Mouse (Mus musculus) lung, embryonic 16.5 days (tissue): ENCODE measurements at regions not wholly inside any gene's neighbourhood (a gene's known extent, or its start where the extent isn't known, plus 50 kb on each side); places are given as distances from the start of the nearest gene placed in this dataset.

ENCODE experiments used
- ATAC-seq: fragments of 200-750 bp; cut with Nextera tagmentation; 2 replicates; pipeline ENCODE4 v1.8.0; 2017; ENCODE audit warnings: low read depth, mild to moderate bottlenecking, moderate library complexity
- H3K27ac ChIP-seq: fragments of 300-500 bp; sonication (generic); 2 replicates; pipeline ENCODE4 v1.5.1; 2014; ENCODE audit warnings: mild to moderate bottlenecking, control low read depth, low read length
- H3K27me3 ChIP-seq: fragments of 300-500 bp; sonication (generic); 2 replicates; pipeline ENCODE4 v1.6.1; 2014; ENCODE audit warnings: low read depth, low read length, mixed read lengths; ENCODE audit not compliant: control insufficient read depth, insufficient read depth
- H3K36me3 ChIP-seq: fragments of 300-500 bp; sonication (generic); 2 replicates; pipeline ENCODE4 v1.6.1; 2014; ENCODE audit warnings: low read length; ENCODE audit not compliant: control insufficient read depth, insufficient read depth
- H3K4me1 ChIP-seq: fragments of 300-500 bp; sonication (generic); replicated peaks from 2 replicates; pipeline ENCODE4 v1.6.1; 2014; ENCODE audit warnings: low read length, mixed read lengths; ENCODE audit not compliant: control insufficient read depth, insufficient read depth
- H3K4me2 ChIP-seq: fragments of 300-500 bp; sonication (generic); 2 replicates; pipeline ENCODE4 v1.6.1; 2014; ENCODE audit warnings: low read depth, low read length, control low read depth
- H3K4me3 ChIP-seq: fragments of 300-500 bp; sonication (generic); 2 replicates; pipeline ENCODE4 v1.5.1; 2014; ENCODE audit warnings: mild to moderate bottlenecking, low read length, control low read depth
- H3K9ac ChIP-seq: fragments of 300-500 bp; sonication (generic); 2 replicates; pipeline ENCODE4 v1.6.1; 2014; ENCODE audit warnings: low read length, control low read depth
- H3K9me3 ChIP-seq: fragments of 300-500 bp; sonication (generic); 2 replicates; pipeline ENCODE4 v1.6.1; 2016; ENCODE audit warnings: low read length; ENCODE audit not compliant: control insufficient read depth
- WGBS: fragments of 180-500 bp; shearing (Covaris S2); extraction: QIAGEN DNeasy Blood & Tissue Kit; methylation state at CpG from one replicate; pipeline ENCODE4 v1.1.7; 2014; 5-methylcytosine and 5-hydroxymethylcytosine counted together

- no peak overlapping the region for H3K4me3 ChIP-seq
- H3K27me3 ChIP-seq: no peaks in the 10 kb centered on the region
- H3K27ac ChIP-seq: 0 out of 2 replicates have a peak overlapping the region, but pooled peaks have one; percentile 23
- H3K4me1 ChIP-seq: peaks cover 26% of the 10 kb centered on the region
- H3K4me2 ChIP-seq: no peak overlapping the region
- no peak overlapping the region for H3K9ac ChIP-seq
- H3K9me3 ChIP-seq: no peaks in the 10 kb centered on the region
- ATAC-seq: no peak
- no peaks in the 10 kb centered on the region for H3K36me3 ChIP-seq
- WGBS: 69% methylated on average over 7 of the region's 7 CpGs
These were observed 205.5 kb downstream of the Gm19410 start for GRCm38 (mm10) chr8:35971082-35971481.

DNA sequence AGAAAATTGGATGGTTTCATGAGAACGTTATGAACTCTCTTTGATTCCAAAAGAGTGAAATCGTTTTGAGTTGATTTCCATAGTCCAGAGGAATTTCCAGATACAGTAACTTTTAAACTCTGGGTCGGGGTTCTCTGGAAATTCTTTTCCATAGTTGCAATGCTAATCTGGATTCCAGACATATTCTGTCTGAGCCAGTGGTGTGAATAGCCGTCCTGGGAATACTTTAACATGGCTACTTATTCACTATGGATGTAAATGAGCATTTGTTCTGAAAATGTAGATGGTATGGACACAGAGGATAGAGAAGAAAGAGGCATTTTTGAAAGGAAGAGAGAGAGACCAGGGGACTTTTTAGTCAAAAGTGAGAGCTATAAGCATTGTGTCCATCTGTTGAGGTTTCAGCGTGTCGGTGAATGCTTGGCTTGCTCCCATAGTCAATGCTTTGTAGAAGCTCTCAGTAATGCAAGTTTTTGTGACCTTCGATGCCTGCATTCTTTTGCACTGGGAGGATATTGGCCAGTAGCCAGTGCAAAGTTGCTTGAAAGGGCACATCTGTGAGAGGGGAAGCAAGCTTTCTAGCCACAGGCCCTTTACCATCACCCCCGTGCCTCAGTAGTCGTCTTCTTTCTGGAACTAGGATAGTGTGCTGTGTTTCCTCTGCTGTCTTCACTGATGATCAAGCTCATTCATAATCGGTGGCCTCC lies 208.9 kb downstream of the Gm19410 start:
- peak overlapping the region; percentile 34 for H3K27ac ChIP-seq
- peaks cover 11% of the 10 kb centered on the region for H3K4me1 ChIP-seq
- H3K4me3 ChIP-seq: no peak overlapping the region
- WGBS: 44% methylated on average over 10 of the region's 10 CpGs
- no peaks in the 10 kb centered on the region for H3K36me3 ChIP-seq
- H3K27me3 ChIP-seq: no peaks in the 10 kb centered on the region
- peak; percentile 73 for ATAC-seq
- H3K4me2 ChIP-seq: no peak overlapping the region
- no peaks in the 10 kb centered on the region for H3K9me3 ChIP-seq
- no peak overlapping the region for H3K9ac ChIP-seq

DNA sequence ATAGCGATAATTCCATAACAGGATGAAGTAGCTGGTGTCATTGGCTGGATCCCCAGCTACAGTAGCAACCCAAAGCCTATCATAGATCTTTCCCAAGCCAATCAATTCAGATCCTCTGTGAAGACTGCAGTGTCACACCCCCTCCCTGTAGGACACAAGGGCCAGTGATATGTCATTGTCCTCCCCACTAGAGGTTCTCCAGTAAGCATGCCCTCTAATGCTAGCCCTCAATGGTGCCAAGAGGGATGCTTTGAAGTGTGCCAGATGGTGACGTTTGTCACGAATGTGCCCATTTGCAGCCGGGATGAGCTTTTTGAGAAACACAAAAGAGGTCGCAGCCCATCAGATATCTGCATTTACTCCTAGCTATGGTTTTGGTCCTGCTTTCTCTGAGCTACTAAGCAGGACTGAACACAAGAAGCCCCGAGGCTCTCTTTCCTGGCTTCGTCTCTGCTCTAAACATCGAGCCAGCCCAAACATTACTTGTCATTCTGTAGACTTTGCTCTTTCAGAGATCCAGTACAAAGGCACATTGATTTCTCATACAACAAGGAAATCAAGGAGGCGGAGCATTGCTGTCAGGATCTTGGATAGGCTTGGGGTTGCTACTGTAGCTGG lies 214.2 kb downstream of the Gm19410 start:
- H3K4me1 ChIP-seq: peaks cover 5% of the 10 kb centered on the region
- H3K36me3 ChIP-seq: no peaks in the 10 kb centered on the region
- H3K4me3 ChIP-seq: no peak overlapping the region
- H3K27ac ChIP-seq: no peak overlapping the region
- H3K4me2 ChIP-seq: no peak overlapping the region
- H3K9ac ChIP-seq: no peak overlapping the region
- no peaks in the 10 kb centered on the region for H3K9me3 ChIP-seq
- ATAC-seq: no peak
- 82% methylated on average over 9 of the region's 9 CpGs for WGBS
- H3K27me3 ChIP-seq: no peaks in the 10 kb centered on the region

DNA sequence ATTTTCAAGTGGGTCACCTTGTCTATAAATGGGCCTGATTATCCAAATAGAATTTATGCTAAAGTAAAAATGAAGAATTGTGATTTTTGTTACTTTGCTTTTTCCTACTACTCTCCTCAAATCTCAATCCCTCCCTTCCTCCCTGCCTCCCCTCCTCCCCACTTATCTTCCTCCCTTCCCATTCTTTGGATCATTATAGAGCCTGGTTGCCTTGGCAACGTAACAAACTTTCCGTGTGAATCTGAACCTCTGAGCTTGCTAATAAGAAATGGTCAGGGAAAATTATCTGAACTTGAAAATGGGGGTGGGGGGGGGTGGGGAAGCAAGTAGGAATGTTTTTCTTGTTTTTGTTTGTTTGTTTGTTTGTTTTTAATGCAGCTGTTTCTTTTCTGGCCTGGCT lies 217.5 kb downstream of the Gm19410 start:
- peaks cover 13% of the 10 kb centered on the region for H3K4me1 ChIP-seq
- WGBS: 62% methylated on average over 2 of the region's 2 CpGs
- no peak for ATAC-seq
- H3K4me2 ChIP-seq: no peak overlapping the region
- no peaks in the 10 kb centered on the region for H3K9me3 ChIP-seq
- no peak overlapping the region for H3K4me3 ChIP-seq
- no peak overlapping the region for H3K9ac ChIP-seq
- no peaks in the 10 kb centered on the region for H3K36me3 ChIP-seq
- no peaks in the 10 kb centered on the region for H3K27me3 ChIP-seq
- no peak overlapping the region for H3K27ac ChIP-seq

DNA sequence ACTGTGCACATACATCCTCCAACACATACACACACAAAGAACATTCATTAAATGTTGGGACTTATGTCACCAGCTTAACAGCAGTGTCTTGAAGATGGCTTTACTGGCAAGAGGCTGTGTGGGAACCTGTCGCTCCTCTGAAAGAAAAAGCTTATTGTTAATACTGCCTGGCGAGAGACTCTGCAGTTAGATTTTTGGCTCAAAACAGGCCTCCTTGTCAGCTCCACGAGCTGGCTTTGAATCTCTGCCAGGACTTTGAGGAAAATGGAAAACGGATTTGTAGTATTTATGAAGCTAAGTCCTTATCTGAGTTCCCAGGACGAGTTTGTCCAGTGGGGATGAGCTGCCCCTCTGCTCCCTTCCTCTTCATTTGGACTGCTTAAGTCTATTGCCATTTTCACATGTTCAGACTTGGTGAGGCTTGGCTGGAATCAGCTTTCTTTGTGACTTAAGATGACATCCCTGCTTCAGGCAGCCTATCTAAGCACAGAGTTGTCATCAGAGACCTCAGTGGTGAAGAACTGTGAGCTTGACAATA lies 219.6 kb downstream of the Gm19410 start:
- ATAC-seq: peak; percentile 34
- Histone ChIP-seq H3K9ac (0 out of 2 replicates have a peak overlapping the region, but pooled peaks have one; percentile 10), H3K27me3 (no peaks in the 10 kb centered on the region), H3K4me3 (no peak overlapping the region), H3K9me3 (0 out of 2 replicates have a peak, but pooled peaks cover 3% of the 10 kb centered on the region), H3K4me2 (no peak overlapping the region), H3K4me1 (peaks cover 17% of the 10 kb centered on the region), H3K36me3 (no peaks in the 10 kb centered on the region), H3K27ac (peak overlapping the region; percentile 60)
- 14% methylated on average over 5 of the region's 5 CpGs for WGBS

DNA sequence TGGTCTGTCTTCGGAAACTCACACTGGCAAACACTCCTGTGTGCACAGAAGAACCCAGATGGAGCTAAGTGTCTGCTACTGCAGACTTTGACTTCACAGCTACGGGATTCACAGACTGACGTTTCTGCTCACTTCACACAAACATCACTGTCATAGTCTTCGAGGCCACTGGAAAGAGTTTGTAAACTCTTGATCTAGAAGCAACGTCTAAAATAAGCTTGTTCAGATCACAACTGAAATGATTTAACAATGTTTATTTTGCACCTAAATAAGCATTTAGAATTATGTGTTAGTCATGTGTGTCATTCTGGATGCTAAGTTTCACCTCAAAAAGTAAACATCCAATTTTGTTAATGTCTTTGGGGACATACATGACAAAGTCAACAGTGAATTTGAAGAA lies 221.7 kb downstream of the Gm19410 start:
- H3K4me1 ChIP-seq: peaks cover 17% of the 10 kb centered on the region
- peak overlapping the region; percentile 76; the same call in 1 of the 2 replicates for H3K27ac ChIP-seq
- no peak overlapping the region for H3K4me3 ChIP-seq
- no peaks in the 10 kb centered on the region for H3K27me3 ChIP-seq
- 0 out of 2 replicates have a peak, but pooled peaks cover 3% of the 10 kb centered on the region for H3K9me3 ChIP-seq
- H3K36me3 ChIP-seq: no peaks in the 10 kb centered on the region
- ATAC-seq: peak; percentile 88
- no peak overlapping the region for H3K9ac ChIP-seq
- H3K4me2 ChIP-seq: no peak overlapping the region
- WGBS: 35% methylated on average over 5 of the region's 5 CpGs

DNA sequence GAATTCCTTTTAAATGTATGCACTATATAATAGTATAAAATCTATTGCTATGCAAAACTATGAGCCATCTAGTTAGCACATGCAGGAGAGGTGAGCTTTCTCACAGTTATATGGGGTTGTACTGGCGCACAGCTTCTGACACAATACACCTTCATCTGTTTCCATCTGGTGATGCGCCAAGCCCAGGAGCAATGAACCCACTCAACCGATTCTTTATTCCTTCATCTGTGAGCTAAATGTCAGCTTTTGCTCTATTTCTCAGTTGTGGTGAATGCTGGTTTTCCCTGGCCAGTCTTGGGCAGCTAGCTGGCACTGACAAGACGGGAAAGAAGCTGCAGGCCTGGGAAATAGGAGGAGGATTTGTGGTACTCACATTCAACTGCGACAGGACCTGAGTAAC lies 225.4 kb downstream of the Gm19410 start:
- Histone ChIP-seq H3K27me3 (no peaks in the 10 kb centered on the region), H3K4me3 (no peak overlapping the region), H3K4me2 (no peak overlapping the region), H3K9ac (no peak overlapping the region), H3K36me3 (no peaks in the 10 kb centered on the region), H3K27ac (no peak overlapping the region), H3K9me3 (0 out of 2 replicates have a peak, but pooled peaks cover 3% of the 10 kb centered on the region), H3K4me1 (peaks cover 6% of the 10 kb centered on the region)
- WGBS: 95% methylated on average over 5 of the region's 5 CpGs
- no peak for ATAC-seq

DNA sequence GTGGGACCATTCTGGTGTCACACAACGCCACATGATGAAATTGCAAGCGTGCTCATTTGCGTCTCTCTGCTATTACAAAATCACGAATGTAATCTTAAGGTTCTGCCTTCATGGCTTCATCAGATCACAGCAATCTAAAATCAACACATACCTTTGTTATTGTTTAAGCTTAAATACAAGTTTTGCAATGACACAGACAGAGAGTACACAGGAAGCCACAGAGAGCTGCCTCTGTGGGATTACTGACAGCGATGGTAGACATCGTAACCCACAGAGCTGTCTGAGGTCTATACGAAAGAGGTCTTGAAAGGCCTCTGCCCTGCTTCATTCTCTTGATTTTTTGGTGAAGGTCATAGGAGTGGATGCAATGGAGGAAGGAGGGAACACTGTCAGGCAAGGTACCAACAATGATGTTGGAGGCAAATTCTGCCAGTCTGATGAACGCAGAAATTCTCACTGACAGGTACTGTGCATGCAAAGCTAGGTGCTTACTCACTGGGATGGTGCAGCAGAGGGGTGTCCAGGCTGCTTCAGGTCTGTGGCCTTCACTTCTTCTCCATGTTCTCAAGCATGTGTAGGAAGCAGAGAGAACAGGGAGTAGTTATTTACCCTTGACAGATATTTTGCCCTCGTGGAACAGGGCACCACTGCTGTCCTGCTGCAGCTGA lies 226.5 kb downstream of the Gm19410 start:
- WGBS: 85% methylated on average over 9 of the region's 9 CpGs
- Histone ChIP-seq H3K27ac (no peak overlapping the region), H3K9me3 (0 out of 2 replicates have a peak, but pooled peaks cover 3% of the 10 kb centered on the region), H3K4me3 (no peak overlapping the region), H3K36me3 (no peaks in the 10 kb centered on the region), H3K4me2 (no peak overlapping the region), H3K4me1 (peaks cover 6% of the 10 kb centered on the region), H3K27me3 (no peaks in the 10 kb centered on the region), H3K9ac (no peak overlapping the region)
- no peak for ATAC-seq
